Mouse (Mus musculus) midbrain, embryonic 14.5 days (tissue): ENCODE measurements around the gene Doc2a. TPM values are rescaled to one million over a fixed set of nuclear protein-coding genes. Genes with fewer than 3 reads are reported as not detected.

Experiments used
- ATAC-seq: fragments of 200-750 bp; cut with Nextera tagmentation; 2 replicates; pipeline ENCODE4 v1.8.0; 2017; ENCODE audit warnings: moderate number of reproducible peaks, moderate library complexity; ENCODE audit not compliant: low FRiP score, low TSS enrichment
- DNase-seq: peaks from one replicate; pipeline ENCODE4 v3.0.0-alpha.2; 2015
- H3K27ac ChIP-seq: fragments of 300-500 bp; sonication (generic); replicated peaks from 2 replicates; pipeline ENCODE4 v1.5.1; 2014; ENCODE audit warnings: mild to moderate bottlenecking, low read depth, low read length, moderate library complexity
- H3K27me3 ChIP-seq: fragments of 300-500 bp; sonication (generic); 2 replicates; pipeline ENCODE4 v1.6.1; 2014; ENCODE audit warnings: low read length, control low read depth, mixed read lengths; ENCODE audit not compliant: control insufficient read depth, insufficient read depth
- H3K36me3 ChIP-seq: fragments of 300-500 bp; sonication (generic); 2 replicates; pipeline ENCODE4 v1.6.1; 2014; ENCODE audit warnings: low read length, control low read depth; ENCODE audit not compliant: control insufficient read depth, insufficient read depth
- H3K4me1 ChIP-seq: fragments of 300-500 bp; sonication (generic); 2 replicates; pipeline ENCODE4 v1.6.1; 2014; ENCODE audit warnings: mild to moderate bottlenecking, antibody characterized with exemption, low read length, control low read depth; ENCODE audit not compliant: control insufficient read depth, insufficient read depth
- H3K4me2 ChIP-seq: fragments of 300-500 bp; sonication (generic); 2 replicates; pipeline ENCODE4 v1.6.1; 2014; ENCODE audit warnings: mild to moderate bottlenecking, low read length, moderate library complexity
- H3K4me3 ChIP-seq: fragments of 300-500 bp; sonication (generic); replicated peaks from 2 replicates; pipeline ENCODE4 v1.5.1; 2014; ENCODE audit warnings: low read depth, low read length
- H3K9ac ChIP-seq: fragments of 300-500 bp; sonication (generic); replicated peaks from 2 replicates; pipeline ENCODE4 v1.6.1; 2014; ENCODE audit warnings: mild to moderate bottlenecking, low read length, moderate library complexity
- H3K9me3 ChIP-seq: fragments of 300-500 bp; sonication (generic); 2 replicates; pipeline ENCODE4 v1.6.1; 2016; ENCODE audit warnings: low read length, control low read depth, mixed read lengths; ENCODE audit not compliant: control insufficient read depth
- WGBS: fragments of 180-500 bp; shearing (Covaris S2); extraction: QIAGEN DNeasy Blood & Tissue Kit; methylation state at CpG from one replicate; pipeline ENCODE4 v1.1.7; 2014; 5-methylcytosine and 5-hydroxymethylcytosine counted together
- polyA plus RNA-seq: library from polyadenylated mRNA; unstranded; fragments of >200 nt; fragmentation: Nextera tagmentation; extraction: Ambion mirVana; gene quantifications from 2 replicates; pipeline ENCODE4 v1.2.1, GENCODE M21; 2014

Doc2a gene
- polyA plus RNA-seq, 1 experiment from 2014 or later, result 9.7 TPM

DNA sequence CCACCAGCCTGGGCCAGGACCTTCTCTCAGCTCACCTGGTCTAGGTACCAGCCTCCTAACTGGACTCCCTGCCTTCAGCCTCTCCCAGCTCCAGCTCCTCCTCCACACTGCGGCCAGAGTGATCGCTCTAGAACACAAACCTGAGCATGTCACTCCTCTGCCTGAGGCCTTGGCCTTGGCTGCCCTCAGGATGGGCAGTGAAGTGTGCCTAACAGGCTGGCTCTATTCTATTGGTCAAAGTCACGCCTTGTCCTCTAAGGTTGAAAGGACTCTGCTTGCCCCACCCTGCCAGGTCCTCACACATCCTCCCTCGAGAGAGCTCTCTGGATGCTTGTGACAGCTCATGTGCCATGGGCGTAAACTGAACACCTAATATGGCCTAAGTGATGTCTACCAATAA lies 6.2 kb downstream of the Doc2a start:
- no peak overlapping the region for H3K4me3 ChIP-seq
- H3K27ac ChIP-seq, result no peak overlapping the region
- H3K4me2 ChIP-seq, result no peak overlapping the region
- peaks cover 9% of the 10 kb centered on the region for H3K4me1 ChIP-seq
- DNase-seq (no peak), ATAC-seq (no peak)
- H3K27me3 ChIP-seq, result peaks cover 7% of the 10 kb centered on the region; the same call in 1 of the 2 replicates
- H3K36me3 ChIP-seq, result peaks cover 57% of the 10 kb centered on the region
- no peak overlapping the region for H3K9ac ChIP-seq
- H3K9me3 ChIP-seq, result no peaks in the 10 kb centered on the region
- WGBS, result 89% methylated on average over 5 of the region's 5 CpGs

- H3K36me3 ChIP-seq, result peaks cover 65% of the 10 kb centered on the region
- no peak overlapping the region for H3K4me3 ChIP-seq
- no peaks in the 10 kb centered on the region for H3K9me3 ChIP-seq
- 92% methylated on average over 3 of the region's 3 CpGs for WGBS
- ATAC-seq (no peak), DNase-seq (no peak)
- H3K27me3 ChIP-seq, result no peaks in the 10 kb centered on the region
- H3K4me1 ChIP-seq, result no peaks in the 10 kb centered on the region
- H3K27ac ChIP-seq, result no peak overlapping the region
- H3K9ac ChIP-seq, result no peak overlapping the region; the same call in 1 of the 2 replicates
- H3K4me2 ChIP-seq, result no peak overlapping the region
These were observed 8.4 kb downstream of the Doc2a start for GRCm38 (mm10) chr7:126855641-126856040.

GRCm38 (mm10) chr7:126856741-126857420 lies 9.7 kb downstream of the Doc2a start:
- H3K4me3 ChIP-seq, result no peak overlapping the region
- H3K4me2 ChIP-seq, result no peak overlapping the region
- H3K27me3 ChIP-seq, result no peaks in the 10 kb centered on the region
- WGBS, result 79% methylated on average over 9 of the region's 9 CpGs
- no peak overlapping the region for H3K27ac ChIP-seq
- ATAC-seq, result no peak
- H3K36me3 ChIP-seq, result peaks cover 59% of the 10 kb centered on the region
- H3K4me1 ChIP-seq, result peaks cover 7% of the 10 kb centered on the region
- no peak for DNase-seq
- H3K9me3 ChIP-seq, result no peaks in the 10 kb centered on the region
- no peak overlapping the region for H3K9ac ChIP-seq

- ATAC-seq (no peak), DNase-seq (no peak)
- Histone ChIP-seq H3K4me2 (peak overlapping the region; percentile 89), H3K4me3 (peak overlapping the region; percentile 61), H3K9ac (peak overlapping the region; percentile 59), H3K4me1 (peaks cover 21% of the 10 kb centered on the region), H3K36me3 (peaks cover 48% of the 10 kb centered on the region), H3K27ac (no peak overlapping the region), H3K27me3 (no peaks in the 10 kb centered on the region), H3K9me3 (no peaks in the 10 kb centered on the region)
- WGBS, result 78% methylated on average over 5 of the region's 5 CpGs
These were observed 13.8 kb downstream of the Doc2a start for GRCm38 (mm10) chr7:126860987-126861386.

- H3K36me3 ChIP-seq, result peaks cover 53% of the 10 kb centered on the region
- H3K4me2 ChIP-seq, result peak within 1 kb of the TSS; percentile 89
- 3% methylated on average over 42 of the region's 42 CpGs for WGBS
These were observed 14.4 kb downstream of the Doc2a start, which contains the start of gene Hirip3 for GRCm38 (mm10) chr7:126861429-126862130. Hirip3 (plus strand) TSS chr7:126861972.

GRCm38 (mm10) chr7:126862147-126862784 lies 15.1 kb downstream of the Doc2a start, which contains the start of gene Ino80e:
Ino80e (minus strand) TSS chr7:126862377.
- Histone ChIP-seq H3K4me3 (peak within 1 kb of the TSS; percentile 61), H3K27me3 (no peaks in the 10 kb centered on the region), H3K9me3 (no peaks in the 10 kb centered on the region), H3K4me2 (peak within 1 kb of the TSS; percentile 89), H3K36me3 (peaks cover 53% of the 10 kb centered on the region), H3K27ac (peak within 1 kb of the TSS; percentile 75), H3K9ac (peak within 1 kb of the TSS; percentile 59), H3K4me1 (peaks cover 21% of the 10 kb centered on the region)
- peak; percentile 99 for DNase-seq
- ATAC-seq, result peak; percentile 69
- WGBS, result under 1% methylated on average over 41 of the region's 41 CpGs

More at GRCm38 (mm10) chr7:126861429-126862130, 14.4 kb downstream of the Doc2a start, which contains the start of gene Hirip3:
- ATAC-seq, result peak; percentile 91
- Histone ChIP-seq H3K27ac (peak within 1 kb of the TSS; percentile 75), H3K9ac (peak within 1 kb of the TSS; percentile 59), H3K4me1 (peaks cover 21% of the 10 kb centered on the region), H3K27me3 (no peaks in the 10 kb centered on the region), H3K4me3 (peak within 1 kb of the TSS; percentile 61), H3K9me3 (no peaks in the 10 kb centered on the region)
- peak; percentile 98 for DNase-seq

- 64% methylated on average over 6 of the region's 6 CpGs for WGBS
- peak overlapping the region; percentile 59; the same call in 1 of the 2 replicates for H3K9ac ChIP-seq
- H3K9me3 ChIP-seq, result no peaks in the 10 kb centered on the region
- H3K36me3 ChIP-seq, result peaks cover 56% of the 10 kb centered on the region
- H3K4me3 ChIP-seq, result 0 out of 2 replicates have a peak overlapping the region, but pooled peaks have one; percentile 61
- no peak overlapping the region; the same call in 1 of the 2 replicates for H3K27ac ChIP-seq
- peaks cover 21% of the 10 kb centered on the region for H3K4me1 ChIP-seq
- H3K4me2 ChIP-seq, result peak overlapping the region; percentile 89
- ATAC-seq (no peak), DNase-seq (no peak)
- H3K27me3 ChIP-seq, result no peaks in the 10 kb centered on the region
These were observed 16.6 kb downstream of the Doc2a start for GRCm38 (mm10) chr7:126863791-126864190.

- Histone ChIP-seq H3K36me3 (peaks cover 88% of the 10 kb centered on the region), H3K9me3 (no peaks in the 10 kb centered on the region)
- 91% methylated on average over 2 of the region's 2 CpGs for WGBS
These were observed 20.3 kb downstream of the Doc2a start for GRCm38 (mm10) chr7:126867534-126867933.

More at GRCm38 (mm10) chr7:126867534-126867933, 20.3 kb downstream of the Doc2a start:
- DNase-seq, result no peak
- H3K27me3 ChIP-seq, result no peaks in the 10 kb centered on the region
- peaks cover 14% of the 10 kb centered on the region for H3K4me1 ChIP-seq
- no peak overlapping the region for H3K4me2 ChIP-seq
- H3K27ac ChIP-seq, result no peak overlapping the region
- H3K9ac ChIP-seq, result no peak overlapping the region
- H3K4me3 ChIP-seq, result no peak overlapping the region
- ATAC-seq, result no peak
